Mouse (Mus musculus) layer of hippocampus, adult 18-20 months (tissue): Measurements from ENCODE around the gene Zcchc7. TPM values are rescaled to one million over a fixed set of nuclear protein-coding genes. Genes with fewer than 3 reads are reported as not detected.
A peak's percentile ranks its signal among the peaks of the same experiment; 100 is the strongest.
"Not testable (repeated sequence)": the region's sequence is repeated elsewhere in the genome, so short reads cannot be mapped to it uniquely, and the experiment has no call there.

Experiments used
- DNase-seq, 2 experiments: peaks; one replicate each; pipeline ENCODE4 v3.0.0; 2022; ENCODE audit warnings: low spot score in 2 of 2
- total RNA-seq, 2 experiments: library from RNA; stranded (reverse); gene quantifications; 2 replicates each; pipeline ENCODE4 v1.2.3; 2021

Zcchc7 gene
- total RNA-seq, 2 experiments from 2014 or later, result 52.2 to 64.9 TPM

GRCm38 (mm10) chr4:44906399-44906798 lies 150.7 kb downstream of the Zcchc7 start:
- peak in 1 of 2 experiments; percentile 24 for DNase-seq

GRCm38 (mm10) chr4:44910065-44910464 lies 154.4 kb downstream of the Zcchc7 start:
- no peak for DNase-seq

DNA sequence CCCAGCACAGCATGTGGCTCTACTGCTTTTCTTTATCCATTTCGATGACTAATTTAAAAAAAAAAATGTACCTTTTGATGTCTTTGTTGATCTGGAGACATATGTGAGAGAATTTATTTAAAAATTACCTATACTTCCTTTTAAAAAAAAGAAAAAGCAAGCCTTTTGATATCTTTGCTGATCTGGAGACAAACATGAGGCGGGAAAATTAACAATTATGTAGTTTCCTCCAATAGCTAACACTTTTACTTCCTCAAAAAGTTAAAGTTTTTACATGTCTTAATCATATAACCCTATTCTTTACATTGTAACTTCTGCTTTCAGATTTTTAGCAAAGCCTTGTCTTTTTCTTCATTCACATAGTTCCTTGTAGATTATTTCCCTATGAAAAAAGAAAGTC lies 155.2 kb downstream of the Zcchc7 start:
- no peak for DNase-seq

DNA sequence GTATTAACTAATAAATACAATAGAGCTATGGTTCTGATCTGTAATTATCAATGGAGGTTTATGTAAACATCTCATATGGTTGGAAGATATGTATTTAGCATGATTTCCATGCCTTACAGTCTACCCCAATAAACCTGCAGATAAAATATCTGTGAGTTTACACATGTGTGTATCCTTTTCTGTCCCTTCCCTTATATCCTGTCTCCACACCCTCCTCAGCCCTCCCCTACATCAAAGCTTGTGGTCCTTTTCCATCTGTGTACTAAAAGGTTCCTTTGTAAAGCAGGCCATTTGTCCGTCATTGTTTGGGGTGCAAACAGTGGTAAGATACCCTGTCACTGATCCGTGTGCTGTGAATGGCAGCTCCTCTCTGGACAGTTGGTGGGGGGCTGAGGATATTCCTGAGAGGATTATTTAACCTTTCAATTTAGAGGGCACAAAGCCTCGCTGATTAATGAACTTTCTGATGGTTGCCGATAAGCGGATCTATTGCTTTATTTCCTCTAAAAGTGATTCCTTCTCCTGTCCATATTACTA lies 161.7 kb downstream of the Zcchc7 start:
- no peak for DNase-seq

- DNase-seq, result no peak
Measured at GRCm38 (mm10) chr4:44917907-44918306, 162.2 kb downstream of the Zcchc7 start.

DNA sequence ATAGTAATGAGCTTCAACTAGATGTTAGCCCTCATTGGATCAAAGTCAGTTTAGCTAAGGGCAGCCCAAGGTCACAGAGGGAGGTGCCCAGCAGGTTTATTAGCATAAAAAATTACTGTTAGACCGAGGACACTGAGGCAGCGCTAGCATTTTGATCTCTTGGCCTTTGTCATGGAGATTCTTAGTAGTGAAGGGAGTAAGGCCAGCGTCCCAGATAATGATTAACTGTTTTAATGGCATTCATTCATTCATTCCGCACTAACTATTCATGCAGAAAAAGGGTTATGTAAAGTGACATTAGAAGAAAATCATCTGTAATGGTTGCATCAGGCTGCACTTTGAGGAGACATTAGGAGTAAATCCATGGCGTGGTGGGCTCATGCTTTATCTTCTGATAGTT lies 165.2 kb downstream of the Zcchc7 start:
- DNase-seq, result no peak

DNA sequence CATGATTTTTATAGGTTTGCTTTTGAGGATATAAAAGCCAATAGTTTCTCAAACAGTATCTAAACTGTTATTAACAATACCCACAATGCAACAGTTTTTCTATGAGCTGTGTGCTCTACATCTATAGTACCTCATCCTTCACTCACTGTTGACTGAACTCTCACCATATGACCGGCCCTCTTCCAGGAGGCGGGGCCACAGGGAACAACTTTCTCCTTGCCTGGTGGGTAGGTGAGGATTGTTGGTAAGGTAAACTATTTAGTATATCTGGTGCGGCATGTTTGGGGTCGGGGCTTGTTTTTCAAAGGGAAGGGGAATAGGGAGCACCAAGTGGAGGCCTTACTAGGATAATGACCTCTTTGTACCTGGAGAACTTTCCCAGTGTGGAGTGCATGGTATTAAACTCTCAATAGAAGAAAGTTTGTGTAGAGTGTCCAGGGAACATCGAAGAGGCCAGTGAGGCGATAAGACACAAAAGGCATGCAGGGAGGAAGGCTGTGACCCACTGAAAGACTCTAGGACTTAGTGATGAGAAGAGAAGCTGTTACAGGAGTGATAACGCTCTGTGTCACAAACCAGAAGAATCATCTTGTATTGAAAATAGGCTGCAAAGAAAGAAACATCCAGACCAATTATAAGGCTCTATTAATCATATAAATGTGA lies 166.9 kb downstream of the Zcchc7 start:
- no peak for DNase-seq

DNA sequence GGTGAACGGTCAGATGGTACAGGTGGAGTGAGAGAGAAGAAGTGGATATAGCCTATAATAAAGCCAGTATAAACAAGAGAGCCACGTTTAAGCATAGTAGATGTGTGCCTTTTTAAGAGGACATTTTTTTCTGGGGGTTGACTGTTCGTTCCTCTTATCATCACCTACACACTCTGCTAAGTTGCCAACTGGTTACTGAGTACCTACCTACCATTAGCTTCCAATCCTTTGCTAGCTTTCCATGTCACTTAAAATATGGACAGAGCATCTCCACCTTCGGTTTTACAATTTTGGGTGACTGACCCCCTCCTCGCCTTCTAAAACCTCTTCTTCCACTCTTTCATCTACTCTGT lies 167.4 kb downstream of the Zcchc7 start:
- no peak for DNase-seq

DNA sequence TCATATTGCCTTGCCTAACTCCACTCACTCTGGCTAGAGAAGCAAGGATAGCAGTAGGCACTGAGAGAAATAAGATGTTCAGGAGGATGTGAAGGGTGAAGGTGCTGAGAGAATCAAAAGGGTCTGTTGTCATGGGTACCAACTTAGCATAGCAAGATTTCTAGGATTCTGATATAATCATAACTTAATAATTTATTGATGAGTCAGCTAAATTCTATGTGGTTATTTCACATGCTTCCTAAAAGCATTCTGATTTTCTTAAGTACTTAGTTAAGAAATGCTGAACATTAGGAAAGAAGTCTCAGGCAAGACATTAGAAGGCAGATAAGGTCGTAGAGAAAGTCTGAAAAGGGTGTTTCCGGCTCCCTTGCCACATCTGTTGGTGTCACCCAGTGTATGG lies 172.3 kb downstream of the Zcchc7 start:
- no peak for DNase-seq

GRCm38 (mm10) chr4:44928790-44929189 lies 173.1 kb downstream of the Zcchc7 start:
- DNase-seq, result no peak

GRCm38 (mm10) chr4:44930406-44930805 lies 174.7 kb downstream of the Zcchc7 start:
- DNase-seq, result no peak

DNA sequence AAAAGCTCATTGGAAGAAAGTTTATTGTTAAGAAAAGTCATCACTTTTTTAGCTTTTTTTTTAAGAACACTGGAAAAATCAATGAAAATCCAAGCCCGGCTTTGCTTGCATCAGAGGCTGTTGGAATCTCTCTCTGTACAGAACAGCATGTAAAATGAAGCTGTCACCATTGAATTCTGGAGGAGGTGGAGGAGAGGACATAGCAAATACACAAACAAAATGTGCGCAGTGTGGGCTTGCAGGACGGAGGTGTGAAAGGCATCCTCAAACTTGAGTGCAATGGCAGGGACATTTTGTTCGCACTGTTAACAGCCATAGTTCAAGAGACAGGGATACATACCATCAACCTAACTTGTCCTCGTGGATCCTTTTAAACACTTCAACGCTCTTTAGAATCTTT lies 176.1 kb downstream of the Zcchc7 start:
- peak in 1 of 2 experiments; percentile 72 for DNase-seq

- no peak for DNase-seq
Measured at GRCm38 (mm10) chr4:44938359-44939340, 183.0 kb downstream of the Zcchc7 start.

DNA sequence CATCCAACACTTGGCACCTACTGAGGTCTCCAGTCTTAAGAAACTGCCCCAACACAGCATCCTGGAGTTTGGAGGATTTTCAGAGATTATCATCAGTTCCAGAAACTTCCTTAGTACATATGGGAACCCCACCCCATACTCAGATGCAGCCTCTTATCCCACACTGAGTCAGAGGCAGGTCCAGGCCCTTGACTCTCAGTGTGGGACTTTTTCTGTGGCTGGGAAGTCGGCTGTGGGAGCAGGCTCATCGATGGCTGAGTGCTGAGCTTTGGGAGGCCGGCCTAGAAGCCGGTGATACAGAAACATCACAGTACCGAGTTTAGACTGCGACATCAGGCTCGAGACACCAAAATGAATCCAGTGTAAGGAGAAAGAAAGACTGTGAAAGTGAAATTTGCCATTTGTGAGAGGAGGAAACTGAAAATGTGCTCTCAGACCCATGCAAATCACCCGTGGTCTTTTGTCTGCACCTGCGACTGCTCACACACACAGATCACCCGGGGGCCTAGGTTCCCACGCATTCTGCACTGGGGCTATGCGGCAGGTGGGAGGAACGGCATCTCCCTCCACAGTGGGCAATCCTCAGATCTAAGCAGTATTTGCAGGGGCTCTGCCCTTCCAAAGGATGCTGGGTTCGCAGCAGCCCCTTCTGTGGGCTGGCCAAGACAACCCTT lies 184.0 kb downstream of the Zcchc7 start:
- DNase-seq, result no peak

DNA sequence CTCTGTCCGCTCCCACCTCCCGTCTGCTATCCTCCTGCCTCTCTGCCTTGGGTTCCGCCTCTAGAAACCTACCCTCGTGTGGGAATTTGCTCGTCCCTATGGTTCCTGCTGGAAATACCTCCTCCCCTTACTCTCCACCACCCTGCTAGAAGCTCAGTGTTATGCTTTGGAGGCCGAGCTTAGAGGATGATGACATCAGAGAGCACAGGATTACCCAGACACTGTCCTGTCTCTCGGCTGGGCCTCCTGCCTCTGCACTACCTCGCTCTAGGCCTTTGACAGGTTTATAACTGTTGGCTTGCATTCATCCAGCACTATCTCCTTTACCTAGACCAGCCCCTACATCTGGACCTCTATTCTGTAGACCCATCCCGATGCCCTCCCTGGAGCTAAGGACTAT lies 184.6 kb downstream of the Zcchc7 start:
- no peak for DNase-seq

GRCm38 (mm10) chr4:44942237-44942636 lies 186.6 kb downstream of the Zcchc7 start:
- no peak for DNase-seq

- DNase-seq, result no peak
Measured at GRCm38 (mm10) chr4:44943480-44943879, 187.8 kb downstream of the Zcchc7 start.

DNA sequence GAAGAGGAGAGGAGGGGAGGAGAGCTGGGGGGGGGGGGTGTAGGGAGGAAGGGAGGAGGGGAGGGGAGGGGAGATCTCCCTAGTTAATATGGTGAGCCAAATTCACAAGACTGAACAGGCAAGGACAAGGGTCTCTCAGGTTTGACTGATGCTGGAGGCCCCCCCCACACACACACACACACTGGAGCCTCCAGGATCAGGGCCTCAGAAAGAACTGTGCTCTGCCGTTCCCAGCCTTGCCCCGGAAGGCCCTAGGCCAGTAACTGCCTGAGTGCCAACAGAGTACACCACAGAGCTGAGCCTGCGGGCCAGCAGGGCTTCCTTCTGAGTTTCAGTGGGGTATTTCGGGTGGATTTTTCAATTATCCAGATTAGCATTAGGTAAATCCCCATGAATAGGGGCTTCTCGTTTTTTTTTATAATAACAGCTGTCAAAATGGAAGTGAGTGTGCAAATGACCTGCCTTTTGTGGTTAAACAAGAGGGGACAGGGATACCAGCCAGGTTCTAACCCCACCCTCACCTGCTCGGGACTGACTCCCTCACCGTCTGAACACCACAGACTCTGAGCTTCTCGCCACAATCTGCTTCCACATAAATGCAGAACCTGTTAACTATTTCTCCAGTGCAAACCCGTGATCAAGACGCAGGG lies 188.9 kb downstream of the Zcchc7 start:
- DNase-seq, result no peak

- not testable (repeated sequence) for DNase-seq
Measured at GRCm38 (mm10) chr4:44946126-44946525, 190.4 kb downstream of the Zcchc7 start.

- no peak for DNase-seq
Measured at GRCm38 (mm10) chr4:44947464-44947863, 191.8 kb downstream of the Zcchc7 start.

GRCm38 (mm10) chr4:44948314-44948713 lies 192.6 kb downstream of the Zcchc7 start:
- no peak for DNase-seq
